Mouse (Mus musculus): ENCODE results near the gene Pld5. TPM values are rescaled to one million over a fixed set of nuclear protein-coding genes. Genes with fewer than 3 reads are reported as not detected.

The Pld5 gene
- polyA plus RNA-seq, 1 experiment from 2014 or later = 3.5 TPM

DNA sequence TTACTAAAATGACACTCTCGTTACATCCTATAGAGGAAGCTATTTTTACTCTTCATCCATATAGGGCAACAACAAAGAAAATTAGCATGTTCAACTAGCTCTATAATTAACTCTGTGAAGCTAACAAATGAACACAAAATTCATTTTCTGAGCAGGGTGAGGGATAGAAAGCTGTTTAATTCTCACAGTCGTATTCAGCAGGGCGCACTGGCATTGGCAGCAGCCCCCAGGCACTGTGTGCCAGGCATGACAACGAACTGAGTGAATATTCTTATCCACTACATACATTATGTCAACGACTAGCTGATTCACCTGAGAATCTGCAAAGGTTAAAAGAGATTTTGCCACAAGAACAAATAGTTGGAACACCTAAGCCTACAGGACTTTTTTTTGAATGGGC, 304.4 kb downstream of the Pld5 start:
- H3K4me2 ChIP-seq (replicated peaks) = no peak overlapping the region
- no peak overlapping the region for H3K4me3 ChIP-seq
- H3K36me3 ChIP-seq = no peaks in the 10 kb centered on the region
- no peaks in the 10 kb centered on the region for H3K27me3 ChIP-seq
- H3K9ac ChIP-seq = no peak overlapping the region
- H3K4me1 ChIP-seq = no peaks in the 10 kb centered on the region
- no peaks in the 10 kb centered on the region for H3K9me3 ChIP-seq (replicated peaks)
- 68% methylated on average over 5 of the region's 5 CpGs for WGBS
- H3K27ac ChIP-seq = no peak overlapping the region
- ATAC-seq (ENCODE audit: low FRiP score) = no peak

DNA sequence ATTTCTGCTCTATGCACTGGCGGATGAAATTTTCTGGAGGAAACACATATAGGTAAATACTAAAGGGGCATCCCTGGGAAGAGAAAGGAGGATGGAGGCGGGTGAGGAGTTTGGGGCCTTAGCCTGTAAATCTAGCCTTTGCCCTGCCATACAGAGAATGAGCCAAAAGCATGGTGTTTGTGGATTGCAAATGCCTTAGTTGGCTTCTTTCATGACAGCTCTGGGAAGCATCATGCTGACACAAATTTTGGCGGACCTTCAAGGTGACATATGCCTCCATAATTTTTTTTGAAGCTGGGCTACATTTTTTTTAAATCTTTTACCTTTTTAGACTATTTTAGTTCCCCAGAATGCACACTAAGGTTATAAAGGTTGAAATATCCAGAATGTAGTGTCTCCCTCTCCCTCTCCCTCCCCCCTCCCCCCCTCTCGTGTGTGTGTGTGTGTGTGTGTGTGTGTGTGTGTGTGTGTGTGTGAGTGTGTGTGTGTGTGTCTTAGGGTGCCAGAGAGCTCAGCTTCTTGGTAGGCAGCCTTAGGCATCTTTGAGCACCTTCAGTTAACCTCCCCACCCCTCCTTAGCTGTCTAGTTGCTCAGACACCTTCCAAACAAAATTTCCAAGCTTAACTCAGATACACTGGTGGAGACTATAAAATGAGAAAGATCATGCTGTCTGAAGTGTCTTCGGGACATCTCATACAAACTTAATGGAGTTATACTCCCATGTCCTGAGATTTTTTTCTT, 307.9 kb downstream of the Pld5 start:
- 98% methylated on average over 4 of the region's 5 CpGs for WGBS
- Histone ChIP-seq H3K27ac (no peak overlapping the region), H3K36me3 (no peaks in the 10 kb centered on the region), H3K4me1 (no peaks in the 10 kb centered on the region), H3K27me3 (no peaks in the 10 kb centered on the region), H3K4me2 (replicated peaks) (no peak overlapping the region), H3K9ac (no peak overlapping the region), H3K4me3 (no peak overlapping the region), H3K9me3 (replicated peaks) (no peaks in the 10 kb centered on the region)
- no peak for ATAC-seq (ENCODE audit: low FRiP score)

DNA sequence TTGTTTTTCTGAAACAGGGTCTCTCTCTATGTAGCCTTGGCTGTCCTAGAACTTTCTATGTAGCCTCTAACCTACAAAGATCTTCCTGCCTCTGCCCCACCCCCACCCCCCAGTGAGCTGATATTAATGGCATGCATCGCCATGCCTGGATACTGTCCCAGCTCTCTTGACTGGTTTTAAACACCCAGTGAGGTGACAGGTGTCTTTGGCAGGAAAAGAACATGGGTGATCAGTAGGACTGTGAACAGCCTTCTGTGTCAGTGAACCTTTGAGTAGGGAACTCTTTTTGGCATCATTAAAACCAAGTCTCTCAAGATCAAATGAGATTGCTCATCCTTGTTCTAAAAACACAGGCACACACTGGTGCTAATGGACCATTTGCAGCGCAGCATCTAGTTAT, 313.3 kb downstream of the Pld5 start:
- H3K36me3 ChIP-seq = no peaks in the 10 kb centered on the region
- 90% methylated on average over 2 of the region's 2 CpGs for WGBS
- ATAC-seq (ENCODE audit: low FRiP score) = no peak
- no peak overlapping the region for H3K4me2 ChIP-seq (replicated peaks)
- no peaks in the 10 kb centered on the region for H3K27me3 ChIP-seq
- H3K9ac ChIP-seq = no peak overlapping the region
- H3K4me3 ChIP-seq = no peak overlapping the region
- no peaks in the 10 kb centered on the region for H3K4me1 ChIP-seq
- H3K9me3 ChIP-seq (replicated peaks) = no peaks in the 10 kb centered on the region
- no peak overlapping the region for H3K27ac ChIP-seq

DNA sequence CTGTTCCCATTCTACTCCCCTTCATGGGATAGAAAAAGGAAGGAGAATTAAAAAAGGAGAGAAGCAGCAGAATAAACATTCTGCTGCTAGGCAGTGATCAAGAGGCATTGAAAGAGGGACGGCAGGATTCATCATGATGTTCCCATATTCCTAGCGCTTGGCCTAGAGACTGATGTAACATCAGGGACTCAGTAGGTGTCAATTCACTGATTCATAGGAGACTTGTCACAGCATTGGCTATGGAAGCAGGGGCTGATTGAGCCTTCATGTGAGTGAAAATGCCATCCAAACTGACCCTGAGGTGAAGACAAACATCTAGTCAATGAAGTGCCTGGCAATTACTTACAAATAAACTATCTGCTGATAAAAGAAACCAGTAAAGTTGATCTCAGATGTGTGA, 324.3 kb downstream of the Pld5 start:
- no peak for ATAC-seq (ENCODE audit: low FRiP score)
- H3K4me2 ChIP-seq (replicated peaks) = no peak overlapping the region
- no peaks in the 10 kb centered on the region for H3K9me3 ChIP-seq (replicated peaks)
- H3K4me1 ChIP-seq = no peaks in the 10 kb centered on the region
- H3K27ac ChIP-seq = no peak overlapping the region
- no peak overlapping the region for H3K4me3 ChIP-seq
- H3K36me3 ChIP-seq = no peaks in the 10 kb centered on the region
- no peaks in the 10 kb centered on the region for H3K27me3 ChIP-seq
- no peak overlapping the region for H3K9ac ChIP-seq
- 82% methylated on average over 2 of the region's 2 CpGs for WGBS

DNA sequence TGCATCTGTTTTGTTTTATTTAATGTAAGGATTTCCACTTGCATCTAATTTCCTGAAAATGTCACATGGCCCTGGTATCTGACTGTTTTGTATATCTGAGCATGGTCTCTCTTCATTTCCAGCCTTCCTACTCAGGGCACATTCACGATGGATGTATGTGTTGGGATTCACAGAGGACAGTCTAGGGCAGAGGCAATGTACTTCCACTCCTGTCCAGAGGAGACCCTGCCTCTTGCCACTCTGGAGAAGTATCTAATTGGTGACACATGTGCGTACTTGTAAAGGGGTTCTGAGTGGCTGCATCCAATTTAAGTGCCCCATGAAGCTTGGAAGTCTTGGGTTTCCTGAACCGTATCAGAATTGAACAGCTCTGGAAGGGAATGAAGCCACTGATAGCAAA, 324.7 kb downstream of the Pld5 start:
- no peaks in the 10 kb centered on the region for H3K4me1 ChIP-seq
- H3K4me3 ChIP-seq = no peak overlapping the region
- ATAC-seq (ENCODE audit: low FRiP score) = no peak
- H3K27me3 ChIP-seq = no peaks in the 10 kb centered on the region
- no peak overlapping the region for H3K9ac ChIP-seq
- H3K36me3 ChIP-seq = no peaks in the 10 kb centered on the region
- WGBS = 67% methylated on average over 3 of the region's 3 CpGs
- H3K9me3 ChIP-seq (replicated peaks) = no peaks in the 10 kb centered on the region
- H3K4me2 ChIP-seq (replicated peaks) = no peak overlapping the region
- H3K27ac ChIP-seq = no peak overlapping the region

DNA sequence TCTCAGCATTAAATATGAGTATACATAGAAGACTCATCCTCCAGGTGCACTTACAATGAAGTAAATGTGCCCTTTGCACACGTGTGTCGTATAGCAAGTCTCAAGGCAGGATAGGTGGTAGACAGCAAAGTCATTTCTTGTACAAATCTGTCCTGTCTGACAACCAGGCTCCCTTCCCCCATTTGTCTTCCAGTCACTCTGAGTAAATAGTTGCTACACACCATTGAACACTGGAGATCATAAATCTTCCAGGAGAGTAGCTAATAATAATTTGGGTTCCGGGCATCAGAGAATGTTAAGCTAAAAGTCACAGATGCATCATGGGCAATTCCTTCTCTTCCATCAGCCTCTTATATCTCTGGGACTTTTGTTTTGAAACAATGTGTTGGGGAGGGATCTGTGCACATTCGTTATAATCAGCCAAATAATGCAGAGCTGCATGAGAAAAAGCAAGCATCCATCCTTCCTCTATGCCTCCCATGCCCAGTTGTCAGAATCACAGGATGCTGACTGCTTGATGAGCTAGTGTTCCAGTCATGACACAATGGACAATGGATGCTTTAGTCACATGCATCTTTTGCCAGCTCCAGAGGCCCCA, 328.3 kb downstream of the Pld5 start:
- Histone ChIP-seq H3K27ac (no peak overlapping the region), H3K27me3 (no peaks in the 10 kb centered on the region), H3K4me1 (no peaks in the 10 kb centered on the region), H3K9me3 (replicated peaks) (no peaks in the 10 kb centered on the region), H3K4me3 (no peak overlapping the region), H3K4me2 (replicated peaks) (no peak overlapping the region), H3K36me3 (no peaks in the 10 kb centered on the region), H3K9ac (no peak overlapping the region)
- WGBS = 63% methylated on average over 4 of the region's 4 CpGs
- ATAC-seq (ENCODE audit: low FRiP score) = peak; percentile 75

DNA sequence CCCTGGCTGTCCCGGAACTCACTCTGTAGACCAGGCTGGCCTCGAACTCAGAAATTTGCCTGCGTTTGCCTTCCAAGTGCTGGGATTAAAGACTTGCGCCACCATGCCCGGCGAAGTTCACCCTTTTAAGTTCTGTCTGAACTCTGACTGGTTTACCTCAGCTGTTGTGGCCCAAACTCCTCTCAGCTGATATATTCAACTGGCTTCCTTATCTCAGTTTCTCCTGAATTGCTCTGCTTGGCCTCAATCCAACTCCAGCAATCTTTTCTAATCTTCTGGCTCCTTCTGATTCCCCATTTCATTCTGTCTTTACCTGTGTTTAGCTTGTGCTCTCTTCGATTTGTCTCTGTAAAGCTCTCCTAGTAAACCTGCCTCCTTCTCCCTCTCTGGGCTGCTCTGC, 331.9 kb downstream of the Pld5 start:
- no peak for ATAC-seq (ENCODE audit: low FRiP score)
- Histone ChIP-seq H3K9me3 (replicated peaks) (no peaks in the 10 kb centered on the region), H3K27me3 (no peaks in the 10 kb centered on the region), H3K4me3 (no peak overlapping the region), H3K9ac (no peak overlapping the region), H3K4me2 (replicated peaks) (no peak overlapping the region), H3K36me3 (no peaks in the 10 kb centered on the region), H3K27ac (no peak overlapping the region), H3K4me1 (no peaks in the 10 kb centered on the region)
- whole genome bisulfite sequencing = 87% methylated on average over 7 of the region's 7 CpGs

DNA sequence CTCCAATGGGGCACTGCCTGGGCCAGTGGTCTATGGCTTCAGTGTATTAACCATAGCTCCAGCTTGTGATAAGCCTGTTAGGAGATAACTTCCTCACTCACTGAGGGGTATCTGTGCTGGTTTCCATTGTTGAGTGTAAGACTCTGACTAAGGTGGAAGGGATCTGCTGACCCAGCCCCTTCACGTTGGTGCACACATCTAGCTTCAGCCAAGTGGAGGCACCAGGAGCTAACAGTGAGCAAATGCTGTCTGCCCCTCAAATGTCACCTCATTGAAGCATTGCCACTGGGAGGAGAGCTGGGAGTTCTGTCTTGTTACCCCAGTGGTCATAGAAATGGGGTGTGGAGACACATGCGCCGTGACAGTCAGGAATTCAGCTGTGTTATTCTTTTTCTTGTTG, 336.4 kb downstream of the Pld5 start:
- Histone ChIP-seq H3K4me1 (no peaks in the 10 kb centered on the region), H3K27ac (no peak overlapping the region), H3K9ac (no peak overlapping the region), H3K27me3 (no peaks in the 10 kb centered on the region), H3K36me3 (no peaks in the 10 kb centered on the region), H3K9me3 (replicated peaks) (no peaks in the 10 kb centered on the region), H3K4me2 (replicated peaks) (no peak overlapping the region), H3K4me3 (no peak overlapping the region)
- ATAC-seq (ENCODE audit: low FRiP score) = no peak
- 81% methylated on average over 3 of the region's 3 CpGs for WGBS

DNA sequence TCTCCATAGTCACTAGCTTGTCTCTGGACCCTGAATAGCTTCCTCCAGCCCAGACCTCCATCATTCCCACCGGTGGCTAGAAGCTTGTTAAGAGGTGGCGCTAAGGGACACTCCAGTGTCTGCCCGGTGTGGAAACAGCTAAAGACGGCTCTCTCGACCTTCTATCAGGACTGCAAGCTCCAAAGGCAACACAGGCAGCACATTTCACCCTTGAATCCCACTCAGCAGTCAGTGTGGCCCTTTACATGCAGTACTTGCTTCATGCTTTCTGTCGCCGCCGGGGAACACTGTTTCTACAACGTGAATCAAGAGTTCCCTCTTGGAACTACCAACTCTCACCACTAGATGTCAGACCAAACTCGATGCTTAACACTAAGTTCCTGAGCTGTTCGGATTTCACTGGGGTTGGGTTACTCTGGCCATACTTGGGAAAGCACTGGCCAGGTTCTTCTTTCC, 338.8 kb downstream of the Pld5 start:
- H3K36me3 ChIP-seq = no peaks in the 10 kb centered on the region
- peak overlapping the region; percentile 47 for H3K4me2 ChIP-seq (replicated peaks)
- no peak overlapping the region for H3K27ac ChIP-seq
- peak; percentile 72 for ATAC-seq (ENCODE audit: low FRiP score)
- H3K27me3 ChIP-seq = no peaks in the 10 kb centered on the region
- no peak overlapping the region for H3K4me3 ChIP-seq
- H3K4me1 ChIP-seq = no peaks in the 10 kb centered on the region
- H3K9ac ChIP-seq = peak overlapping the region; percentile 15; the same call in 1 of the 2 replicates
- WGBS = 14% methylated on average over 11 of the region's 11 CpGs
- no peaks in the 10 kb centered on the region for H3K9me3 ChIP-seq (replicated peaks)

DNA sequence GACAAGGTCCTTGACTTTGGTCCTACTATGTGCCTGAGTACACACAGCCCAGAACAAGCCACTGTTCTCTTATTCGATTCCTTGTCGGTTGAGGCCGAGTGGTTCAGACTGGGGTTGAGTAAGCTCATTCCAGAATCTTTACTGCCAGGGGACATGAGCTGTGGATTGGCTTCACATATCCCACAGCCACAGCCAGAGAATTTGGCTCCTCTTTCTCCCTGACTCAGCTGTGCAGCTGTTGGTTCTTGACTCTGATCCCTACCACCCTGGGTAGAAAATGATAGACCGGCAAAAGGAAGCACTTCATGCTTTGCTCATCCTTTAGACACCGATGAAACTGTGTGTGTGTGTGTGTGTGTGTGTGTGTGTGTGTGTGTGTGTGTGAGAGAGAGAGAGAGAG, 343.7 kb downstream of the Pld5 start:
- H3K4me2 ChIP-seq (replicated peaks) = no peak overlapping the region

DNA sequence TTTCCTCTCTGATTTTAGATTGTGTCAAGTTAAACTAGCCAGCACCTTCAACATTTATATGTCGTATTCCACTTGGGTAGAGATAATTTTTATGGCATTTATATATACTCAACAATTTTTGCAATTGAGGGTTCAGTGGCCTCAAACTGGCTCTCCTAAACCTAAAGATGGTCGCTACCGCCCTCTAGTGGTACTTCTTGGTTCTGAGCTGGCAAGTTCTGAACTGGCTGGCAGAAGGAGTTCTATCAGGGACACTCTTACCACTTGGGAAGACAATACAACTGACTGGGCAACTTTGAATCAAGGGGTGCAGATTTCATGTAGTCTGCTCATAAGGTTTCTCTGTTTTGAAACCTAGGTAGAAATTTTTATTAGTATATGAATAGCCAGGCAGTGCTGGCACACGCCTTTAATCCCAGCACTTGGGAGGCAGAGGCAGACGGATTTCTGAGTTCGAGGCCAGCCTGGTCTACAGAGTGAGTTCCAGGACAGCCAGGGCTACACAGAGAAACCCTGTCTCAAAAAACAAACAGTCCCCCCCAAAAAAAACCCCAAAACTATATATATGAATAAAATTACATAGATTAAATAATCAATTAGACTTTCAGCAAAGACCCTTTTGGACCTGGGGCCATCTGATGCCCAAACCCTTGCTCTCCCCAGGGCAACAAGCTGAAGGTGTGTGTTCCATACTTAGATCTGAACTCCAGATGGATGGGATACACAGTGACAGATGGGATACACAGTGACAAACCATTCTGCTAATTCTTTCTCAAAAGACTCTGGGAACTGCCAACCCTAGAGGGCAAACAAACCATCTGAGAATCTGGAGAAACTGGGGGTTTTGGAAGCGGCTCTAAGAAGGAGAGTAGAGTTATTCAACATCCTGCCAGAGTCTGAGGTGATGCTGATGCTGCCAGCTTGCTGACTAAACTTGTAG, 351.0 kb downstream of the Pld5 start:
- Histone ChIP-seq H3K9ac (no peak overlapping the region), H3K27ac (no peak overlapping the region), H3K27me3 (no peaks in the 10 kb centered on the region), H3K9me3 (replicated peaks) (no peaks in the 10 kb centered on the region), H3K4me3 (no peak overlapping the region), H3K4me2 (replicated peaks) (no peak overlapping the region), H3K4me1 (no peaks in the 10 kb centered on the region), H3K36me3 (no peaks in the 10 kb centered on the region)
- peak; percentile 57; the same call in 1 of the 2 replicates for ATAC-seq (ENCODE audit: low FRiP score)
- 53% methylated on average over 7 of the region's 7 CpGs for WGBS

More for the DNA sequence above, 343.7 kb downstream of the Pld5 start:
- Histone ChIP-seq H3K27ac (no peak overlapping the region), H3K4me1 (no peaks in the 10 kb centered on the region), H3K27me3 (no peaks in the 10 kb centered on the region), H3K36me3 (no peaks in the 10 kb centered on the region), H3K9me3 (replicated peaks) (no peaks in the 10 kb centered on the region), H3K9ac (no peak overlapping the region), H3K4me3 (no peak overlapping the region)
- ATAC-seq (ENCODE audit: low FRiP score) = no peak
- WGBS = 97% methylated on average over 5 of the region's 5 CpGs

DNA sequence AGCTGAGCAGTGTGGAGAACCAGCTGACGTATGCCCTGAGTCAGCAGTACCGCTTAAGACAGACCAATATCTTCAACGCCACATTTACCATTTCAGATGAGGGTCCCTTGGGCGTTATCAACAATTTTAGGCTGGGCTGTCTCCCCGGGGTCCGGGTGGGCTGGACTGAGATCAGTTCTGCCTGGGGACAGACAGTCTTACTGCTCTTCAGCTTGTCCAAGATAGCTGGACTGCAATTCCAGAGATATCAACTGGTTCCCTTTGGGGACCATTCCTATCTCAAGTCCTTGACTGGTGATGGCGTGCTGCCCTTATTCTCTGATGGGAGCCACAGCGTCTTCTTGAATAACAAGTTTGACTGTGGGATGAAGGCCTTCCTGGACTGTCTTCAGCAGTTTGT, 354.0 kb downstream of the Pld5 start:
- Histone ChIP-seq H3K4me3 (no peak overlapping the region), H3K9ac (no peak overlapping the region), H3K9me3 (replicated peaks) (no peaks in the 10 kb centered on the region), H3K36me3 (no peaks in the 10 kb centered on the region), H3K4me2 (replicated peaks) (no peak overlapping the region), H3K4me1 (no peaks in the 10 kb centered on the region), H3K27me3 (no peaks in the 10 kb centered on the region), H3K27ac (no peak overlapping the region)
- WGBS = 93% methylated on average over 8 of the region's 8 CpGs
- ATAC-seq (ENCODE audit: low FRiP score) = no peak

Measured in hindbrain, embryonic 12.5 days (tissue).